Mouse (Mus musculus) midbrain, embryonic 13.5 days (tissue): ENCODE results near the gene Atn1. TPM values are rescaled to one million over a fixed set of nuclear protein-coding genes. Genes with fewer than 3 reads are reported as not detected.

Experiments
- ATAC-seq: fragments of 200-750 bp; cut with Nextera tagmentation; 2 replicates; pipeline ENCODE4 v1.8.0; 2017; ENCODE audit warnings: mild to moderate bottlenecking, moderate TSS enrichment, moderate library complexity
- H3K27ac ChIP-seq: fragments of 300-500 bp; sonication (generic); 2 replicates; pipeline ENCODE4 v1.5.1; 2015; ENCODE audit warnings: inconsistent platforms, mild to moderate bottlenecking, moderate library complexity
- H3K27me3 ChIP-seq: fragments of 300-500 bp; sonication (generic); 2 replicates; pipeline ENCODE4 v1.6.1; 2015; ENCODE audit warnings: mild to moderate bottlenecking, inconsistent platforms
- H3K36me3 ChIP-seq: fragments of 300-500 bp; sonication (generic); 2 replicates; pipeline ENCODE4 v1.6.1; 2015; ENCODE audit warnings: mild to moderate bottlenecking, inconsistent platforms
- H3K4me1 ChIP-seq: fragments of 300-500 bp; sonication (generic); replicated peaks from 2 replicates; pipeline ENCODE4 v1.6.1; 2015; ENCODE audit warnings: inconsistent platforms
- H3K4me2 ChIP-seq: fragments of 300-500 bp; sonication (generic); replicated peaks from 2 replicates; pipeline ENCODE4 v1.6.1; 2015; ENCODE audit warnings: moderate library complexity, mild to moderate bottlenecking, inconsistent platforms
- H3K4me3 ChIP-seq: fragments of 300-500 bp; sonication (generic); replicated peaks from 2 replicates; pipeline ENCODE4 v1.5.1; 2015; ENCODE audit warnings: mild to moderate bottlenecking, inconsistent platforms
- H3K9ac ChIP-seq: fragments of 300-500 bp; sonication (generic); replicated peaks from 2 replicates; pipeline ENCODE4 v1.6.1; 2015; ENCODE audit warnings: mild to moderate bottlenecking, inconsistent platforms
- H3K9me3 ChIP-seq: fragments of 300-500 bp; sonication (generic); 2 replicates; pipeline ENCODE4 v1.6.1; 2016; ENCODE audit warnings: mild to moderate bottlenecking, inconsistent platforms
- WGBS: fragments of 180-500 bp; shearing (Covaris S2); methylation state at CpG from one replicate; pipeline ENCODE4 v1.1.7; 2015; 5-methylcytosine and 5-hydroxymethylcytosine counted together
- polyA plus RNA-seq: library from polyadenylated mRNA; unstranded; fragments of >200 nt; fragmentation: Nextera tagmentation; extraction: Ambion mirVana; gene quantifications from 2 replicates; pipeline ENCODE4 v1.2.1, GENCODE M21; 2015

Atn1 gene
- polyA plus RNA-seq, 1 experiment from 2014 or later = 25.4 TPM

GRCm38 (mm10) chr6:124786756-124787420 is 30.6 kb upstream of the Atn1 start:
- WGBS = 51% methylated on average over 8 of the region's 8 CpGs
- no peak overlapping the region for H3K4me3 ChIP-seq

DNA sequence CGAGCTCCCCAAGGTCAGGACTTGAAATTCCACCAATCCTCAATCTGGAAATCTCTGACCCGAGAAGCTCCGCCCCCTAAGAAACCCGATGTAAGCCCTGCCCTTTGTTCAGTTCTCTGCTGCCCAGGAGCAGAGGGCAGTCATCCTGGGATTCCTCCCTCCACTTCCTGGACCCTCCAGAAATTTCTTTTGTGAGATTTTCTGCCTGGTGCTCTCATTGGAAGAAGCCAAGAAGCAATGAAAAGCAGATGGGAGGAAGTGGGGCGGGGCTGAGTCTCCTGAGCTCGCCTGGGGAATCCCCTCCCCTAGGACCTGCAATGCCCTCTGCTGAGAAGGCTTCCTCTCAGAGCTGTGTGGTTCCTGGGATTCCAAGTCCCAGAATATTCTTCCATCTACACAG is 26.1 kb upstream of the Atn1 start:
- H3K27ac ChIP-seq = no peak overlapping the region
- H3K36me3 ChIP-seq = no peaks in the 10 kb centered on the region
- no peak overlapping the region for H3K4me2 ChIP-seq
- WGBS = 25% methylated on average over 6 of the region's 6 CpGs
- peaks cover 17% of the 10 kb centered on the region for H3K4me1 ChIP-seq
- H3K9ac ChIP-seq = no peak overlapping the region
- peaks cover 7% of the 10 kb centered on the region for H3K27me3 ChIP-seq
- no peaks in the 10 kb centered on the region for H3K9me3 ChIP-seq
- H3K4me3 ChIP-seq = no peak overlapping the region
- ATAC-seq = no peak

More at GRCm38 (mm10) chr6:124786756-124787420, 30.6 kb upstream of the Atn1 start:
- H3K27ac ChIP-seq = no peak overlapping the region
- H3K4me2 ChIP-seq = no peak overlapping the region
- no peak for ATAC-seq
- no peaks in the 10 kb centered on the region for H3K27me3 ChIP-seq
- H3K9ac ChIP-seq = no peak overlapping the region
- no peaks in the 10 kb centered on the region for H3K36me3 ChIP-seq
- H3K4me1 ChIP-seq = 0 out of 2 replicates have a peak, but pooled peaks cover 3% of the 10 kb centered on the region
- no peaks in the 10 kb centered on the region for H3K9me3 ChIP-seq

GRCm38 (mm10) chr6:124780917-124781316 is 24.6 kb upstream of the Atn1 start:
- Histone ChIP-seq H3K9me3 (no peaks in the 10 kb centered on the region), H3K4me2 (no peak overlapping the region), H3K36me3 (no peaks in the 10 kb centered on the region), H3K4me1 (peaks cover 17% of the 10 kb centered on the region), H3K4me3 (no peak overlapping the region), H3K27me3 (peaks cover 7% of the 10 kb centered on the region), H3K27ac (no peak overlapping the region), H3K9ac (no peak overlapping the region)
- WGBS = 89% methylated on average over 7 of the region's 7 CpGs
- no peak for ATAC-seq

GRCm38 (mm10) chr6:124779984-124780416 is 23.7 kb upstream of the Atn1 start:
- Histone ChIP-seq H3K9ac (peak overlapping the region; percentile 42; the same call in 1 of the 2 replicates), H3K4me3 (peak overlapping the region; percentile 36), H3K4me2 (peak overlapping the region; percentile 60), H3K9me3 (no peaks in the 10 kb centered on the region), H3K4me1 (peaks cover 17% of the 10 kb centered on the region), H3K36me3 (no peaks in the 10 kb centered on the region), H3K27me3 (peaks cover 7% of the 10 kb centered on the region), H3K27ac (no peak overlapping the region)
- peak; percentile 44; the same call in 1 of the 2 replicates for ATAC-seq
- 2% methylated on average over 10 of the region's 10 CpGs for WGBS

DNA sequence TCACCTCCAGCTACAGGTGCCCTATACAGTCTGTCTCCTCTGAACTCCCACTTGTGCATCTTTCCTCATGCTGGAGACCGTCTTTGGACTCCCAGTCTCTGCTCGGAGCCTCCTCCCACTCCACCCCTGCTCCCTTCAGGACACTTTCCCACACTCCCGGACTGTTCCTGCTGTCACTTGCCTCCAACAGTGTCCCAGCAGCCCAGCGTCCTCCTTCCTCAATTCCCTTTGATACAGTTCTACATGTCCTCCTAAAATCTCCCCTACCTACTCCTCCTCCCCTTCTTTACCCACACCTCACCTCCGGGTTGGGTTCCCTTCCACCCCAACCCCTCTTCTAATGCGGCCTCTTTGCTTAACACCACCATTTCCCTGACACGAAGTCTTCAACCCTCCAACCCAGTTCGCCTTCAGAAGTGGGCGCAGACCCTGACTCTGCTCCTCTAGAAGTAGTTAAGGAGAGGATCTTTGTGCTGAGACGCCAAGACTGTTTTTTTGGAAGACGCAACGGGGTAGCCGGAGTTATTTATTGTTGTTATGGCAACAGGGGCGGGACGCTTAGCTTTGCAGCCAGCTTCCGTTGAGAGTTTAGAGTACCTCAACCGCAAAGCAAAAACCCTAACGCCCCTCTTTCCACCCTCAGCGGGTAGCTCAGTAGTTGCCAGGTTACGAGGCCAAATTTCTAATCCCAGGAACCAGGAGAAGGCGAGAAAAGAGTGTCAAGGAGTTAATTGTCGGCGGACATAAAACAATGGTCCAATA is 23.1 kb upstream of the Atn1 start, which contains the start of gene Lrrc23:
TSS of gene Lrrc23 (minus strand) at position 506 of the 762 bp plus-strand sequence.
- peak; percentile 65 for ATAC-seq
- Histone ChIP-seq H3K27me3 (peaks cover 7% of the 10 kb centered on the region), H3K4me1 (peaks cover 17% of the 10 kb centered on the region), H3K9me3 (no peaks in the 10 kb centered on the region), H3K4me2 (peak within 1 kb of the TSS; percentile 60), H3K36me3 (no peaks in the 10 kb centered on the region), H3K27ac (no peak within 1 kb of the TSS), H3K4me3 (peak within 1 kb of the TSS; percentile 36), H3K9ac (peak within 1 kb of the TSS; percentile 42; the same call in 1 of the 2 replicates)
- 2% methylated on average over 23 of the region's 23 CpGs for WGBS

- Histone ChIP-seq H3K27ac (no peak overlapping the region), H3K4me3 (no peak overlapping the region), H3K4me2 (no peak overlapping the region), H3K9ac (no peak overlapping the region), H3K9me3 (no peaks in the 10 kb centered on the region), H3K4me1 (peaks cover 26% of the 10 kb centered on the region), H3K27me3 (peaks cover 5% of the 10 kb centered on the region; the same call in 1 of the 2 replicates), H3K36me3 (no peaks in the 10 kb centered on the region)
- WGBS = 87% methylated on average over 15 of the region's 15 CpGs
- ATAC-seq = no peak
Observed at GRCm38 (mm10) chr6:124770511-124770910, 14.2 kb upstream of the Atn1 start.

GRCm38 (mm10) chr6:124770013-124770412 is 13.7 kb upstream of the Atn1 start:
- peak overlapping the region; percentile 49 for H3K4me3 ChIP-seq
- no peaks in the 10 kb centered on the region for H3K36me3 ChIP-seq
- H3K4me2 ChIP-seq = peak overlapping the region; percentile 67
- H3K27me3 ChIP-seq = peaks cover 5% of the 10 kb centered on the region; the same call in 1 of the 2 replicates
- H3K27ac ChIP-seq = no peak overlapping the region
- no peak for ATAC-seq
- peaks cover 26% of the 10 kb centered on the region for H3K4me1 ChIP-seq
- H3K9me3 ChIP-seq = no peaks in the 10 kb centered on the region
- H3K9ac ChIP-seq = peak overlapping the region; percentile 67
- WGBS = 63% methylated on average over 7 of the region's 7 CpGs

DNA sequence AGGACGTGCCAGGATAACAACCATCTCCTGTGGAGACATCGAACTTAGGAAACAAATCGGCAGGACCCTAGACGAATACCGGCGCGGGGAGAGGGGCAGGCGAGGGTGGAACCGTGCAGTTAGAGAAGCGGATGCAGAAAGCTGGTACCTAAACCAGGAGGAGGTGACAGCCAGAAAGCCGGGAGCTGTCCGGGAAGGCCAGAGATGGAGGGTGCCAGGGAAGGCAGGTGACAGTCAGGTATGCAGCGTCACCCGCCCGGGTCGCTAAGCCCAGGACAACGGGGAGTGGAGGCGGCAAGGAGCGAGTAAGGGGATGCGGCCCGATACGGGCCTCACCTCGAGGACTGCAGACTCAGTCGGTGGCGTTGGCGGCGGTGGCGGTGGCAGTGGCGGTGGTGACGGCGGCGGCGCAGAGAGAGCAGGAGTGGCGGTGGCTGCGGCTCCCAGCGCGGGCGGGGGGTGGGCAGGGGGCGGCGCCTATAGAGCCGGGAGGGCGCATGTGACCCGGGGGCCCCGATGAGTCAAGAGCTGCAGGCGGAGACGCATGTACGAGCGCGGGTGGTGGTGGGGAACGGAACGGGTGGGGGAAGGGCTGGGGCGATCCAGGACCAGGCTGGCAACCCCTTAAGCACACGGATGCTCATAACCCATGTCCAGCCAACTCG is 12.9 kb upstream of the Atn1 start, which contains the start of gene Eno2:
TSS of gene Eno2 (minus strand) at position 573 of the 665 bp plus-strand sequence.
- Histone ChIP-seq H3K9ac (peak within 1 kb of the TSS; percentile 67), H3K4me2 (peak within 1 kb of the TSS; percentile 67), H3K4me3 (peak within 1 kb of the TSS; percentile 49), H3K36me3 (no peaks in the 10 kb centered on the region), H3K27ac (peak within 1 kb of the TSS; percentile 36), H3K27me3 (peaks cover 5% of the 10 kb centered on the region; the same call in 1 of the 2 replicates), H3K9me3 (no peaks in the 10 kb centered on the region), H3K4me1 (peaks cover 26% of the 10 kb centered on the region)
- peak; percentile 85 for ATAC-seq
- WGBS = under 1% methylated on average over 49 of the region's 54 CpGs

DNA sequence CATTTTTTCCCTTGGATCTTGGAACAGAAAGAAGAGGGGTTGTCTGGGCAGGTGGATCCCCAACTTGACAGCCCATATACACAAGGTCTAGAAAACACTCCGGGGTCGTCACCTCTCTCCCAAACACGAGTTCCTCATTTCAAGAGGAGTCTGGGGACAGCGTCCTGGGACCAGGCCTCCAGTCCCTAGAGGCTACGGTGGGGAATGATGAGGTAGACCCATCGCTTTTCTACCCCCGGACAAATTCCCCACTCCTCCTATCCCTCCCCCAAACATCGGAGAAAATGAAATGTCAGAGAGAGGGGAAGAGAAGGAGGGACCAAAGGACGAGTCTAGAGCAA is 12.3 kb upstream of the Atn1 start:
- Histone ChIP-seq H3K9ac (peak overlapping the region; percentile 67), H3K4me3 (peak overlapping the region; percentile 49), H3K4me2 (peak overlapping the region; percentile 67), H3K36me3 (no peaks in the 10 kb centered on the region), H3K9me3 (no peaks in the 10 kb centered on the region), H3K4me1 (peaks cover 26% of the 10 kb centered on the region), H3K27ac (no peak overlapping the region), H3K27me3 (peaks cover 5% of the 10 kb centered on the region; the same call in 1 of the 2 replicates)
- WGBS = 5% methylated on average over 9 of the region's 9 CpGs
- peak; percentile 18 for ATAC-seq

DNA sequence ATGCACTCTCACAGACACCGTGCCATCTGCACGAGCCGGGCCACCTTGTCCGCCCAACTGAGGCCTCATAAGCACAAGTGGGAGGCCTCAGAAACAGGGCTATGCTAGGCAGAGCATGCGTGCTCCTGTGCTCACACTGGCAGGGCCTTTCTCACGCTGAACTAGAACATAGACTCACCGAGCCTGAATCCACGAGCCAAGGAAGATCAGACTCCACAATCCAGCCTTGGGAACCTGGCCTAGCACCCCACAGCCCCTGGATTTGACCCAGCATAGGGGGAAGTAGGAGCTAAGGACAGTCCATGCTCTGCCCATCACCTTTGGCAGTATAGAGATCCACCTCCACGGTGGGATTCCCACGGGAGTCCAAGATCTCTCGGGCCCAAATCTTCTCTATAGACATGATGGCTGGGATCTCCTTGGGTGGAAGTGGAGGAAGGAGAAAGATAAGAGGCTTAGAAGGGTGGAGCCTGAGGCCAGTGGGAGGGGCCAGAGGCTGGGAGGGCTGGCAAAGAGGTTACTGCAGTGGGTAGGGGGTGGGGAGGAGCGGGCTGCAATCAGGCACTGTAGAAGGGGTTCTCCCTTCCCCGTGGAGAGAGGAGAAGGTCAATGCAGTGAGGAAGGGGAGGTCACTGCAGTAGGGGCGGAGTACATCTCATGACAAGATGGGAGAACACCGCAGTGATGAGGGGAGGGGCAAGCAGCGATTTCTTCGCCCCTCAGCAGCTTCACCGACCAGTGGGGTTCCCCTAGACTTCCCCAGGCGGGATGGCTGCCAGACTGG is 11.8 kb upstream of the Atn1 start:
- Histone ChIP-seq H3K9me3 (no peaks in the 10 kb centered on the region), H3K9ac (peak overlapping the region; percentile 67), H3K27ac (no peak overlapping the region), H3K4me2 (peak overlapping the region; percentile 67), H3K36me3 (no peaks in the 10 kb centered on the region), H3K4me3 (peak overlapping the region; percentile 49), H3K27me3 (peaks cover 5% of the 10 kb centered on the region; the same call in 1 of the 2 replicates), H3K4me1 (peaks cover 26% of the 10 kb centered on the region)
- WGBS = 17% methylated on average over 18 of the region's 19 CpGs
- peak; percentile 18 for ATAC-seq

- Histone ChIP-seq H3K4me3 (0 out of 2 replicates have a peak overlapping the region, but pooled peaks have one; percentile 49), H3K27me3 (peaks cover 5% of the 10 kb centered on the region; the same call in 1 of the 2 replicates), H3K4me2 (peak overlapping the region; percentile 67; the same call in 1 of the 2 replicates), H3K4me1 (peaks cover 26% of the 10 kb centered on the region), H3K9me3 (no peaks in the 10 kb centered on the region), H3K9ac (peak overlapping the region; percentile 67; the same call in 1 of the 2 replicates), H3K27ac (no peak overlapping the region), H3K36me3 (no peaks in the 10 kb centered on the region)
- no peak for ATAC-seq
- 30% methylated on average over 4 of the region's 4 CpGs for WGBS
Observed at GRCm38 (mm10) chr6:124767536-124767919, 11.2 kb upstream of the Atn1 start.
